Mouse (Mus musculus) Patski (cell line): ENCODE measurements around the gene Lce3f. TPM values are rescaled to one million over a fixed set of nuclear protein-coding genes. Genes with fewer than 3 reads are reported as not detected.

Source experiments
- ATAC-seq: fragments of 100-300 bp; one replicate; pipeline ENCODE4 v1.8.0; 2021
- CTCF ChIA-PET: fragments of 350-600 bp; sonication (Branson Sonifier 250); formaldehyde crosslinking; loops from one replicate; lab custom pipeline; 2022; ENCODE audit warnings: inconsistent platforms; lab: Charles Lee
- POLR2A ChIA-PET: fragments of 350-600 bp; sonication (Branson Sonifier 250); formaldehyde crosslinking; loops from one replicate; lab custom pipeline; 2022; ENCODE audit warnings: antibody characterized with exemption, inconsistent platforms; lab: Charles Lee
- DNase-seq: peaks from one replicate; pipeline ENCODE4 v3.0.0-alpha.2; 2011; ENCODE audit warnings: low read depth, low spot score
- H3K27me3 ChIP-seq: fragments of 371-371 bp; one replicate; pipeline ENCODE4 v1.5.1; 2021
- CTCF ChIP-seq: fragments of 100-300 bp; IDR thresholded peaks from one replicate; pipeline ENCODE4 v1.5.1; 2021
- in situ Hi-C: fragments of 300-500 bp; cut with MboI; formaldehyde crosslinking; loops from 3 replicates; pipeline ENCODE4 v1.11.1; 2018; ENCODE audit warnings: low pct_unique_long_range_greater_than_20kb, mixed read lengths
- polyA plus RNA-seq: library from polyadenylated mRNA; unstranded; gene quantifications from one replicate; pipeline ENCODE4 v1.2.3, GENCODE M21; 2021

Gene Lce3f
- polyA plus RNA-seq: not detected

DNA sequence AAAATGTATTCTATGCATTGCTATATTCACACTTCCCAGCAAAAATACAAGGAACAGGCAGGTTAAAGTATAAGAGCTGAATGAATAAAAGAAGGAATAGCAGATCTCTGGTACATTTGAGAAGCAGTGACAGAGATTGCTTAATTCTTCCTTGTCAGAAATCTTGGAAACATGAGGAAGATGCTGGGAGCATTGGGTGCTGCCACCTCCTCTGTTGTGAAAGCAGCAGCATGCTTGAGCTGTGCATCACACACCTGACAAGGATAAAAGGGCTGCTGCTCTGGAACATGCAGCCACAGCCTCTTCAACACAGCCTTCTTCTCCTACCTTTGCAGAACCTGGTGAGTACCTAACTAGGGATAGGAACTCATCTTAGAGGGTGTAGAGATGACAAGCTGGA, at the start of gene Lce3f:
Gene Lce3f (plus strand): TSS at position 301 of the 400 bp plus-strand sequence.
- ChIA-PET POLR2A (no interaction called here), CTCF (interaction anchor here (1.0 kb wide), 1 partner anchor 54 kb away, joined by 4 read pairs; no protein-coding TSS in a partner anchor)
- DNase-seq: no peak
- TF ChIP-seq CTCF: no peak
- ATAC-seq: no peak
- in situ Hi-C loops: no loop called here
- H3K27me3 ChIP-seq: peaks cover 2% of the 10 kb centered on the region

DNA sequence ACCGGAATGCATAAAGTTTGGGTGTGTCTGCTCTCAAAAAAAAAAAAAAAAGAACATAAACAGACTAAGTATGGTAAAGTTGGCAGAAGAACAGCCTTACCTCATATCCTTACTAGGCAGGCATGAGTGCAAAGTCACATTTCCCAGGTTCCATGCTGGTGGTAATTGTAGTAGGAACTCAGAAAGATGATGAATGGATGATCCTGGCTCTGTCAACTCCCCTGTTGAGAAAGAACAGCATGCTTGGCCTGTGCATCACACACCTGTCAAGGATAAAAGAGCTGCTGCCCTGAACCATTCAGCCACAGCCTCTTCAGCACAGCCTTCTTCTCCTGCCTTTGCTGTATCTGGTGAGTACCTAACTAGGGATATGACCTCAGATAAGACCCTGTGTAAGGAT, 47.8 kb upstream of the Lce3f start, which contains the start of gene Lce3c:
Gene Lce3c (plus strand): TSS at position 301 of the 400 bp plus-strand sequence.
- no peak for TF ChIP-seq CTCF
- H3K27me3 ChIP-seq: peaks cover 11% of the 10 kb centered on the region
- CTCF ChIA-PET: interaction anchor here (1.0 to 1.9 kb wide), 3 partner anchors 19 to 87 kb away, joined by 3 to 5 read pairs (median 4); no protein-coding TSS in a partner anchor
- ATAC-seq (peak; percentile 44), DNase-seq (no peak)
- POLR2A ChIA-PET: interaction anchor here (0.7 kb wide), 1 partner anchor 74 kb away, joined by 4 read pairs; the partner anchor contains the start of gene 2310050C09Rik
- in situ Hi-C loops: no loop called here

DNA sequence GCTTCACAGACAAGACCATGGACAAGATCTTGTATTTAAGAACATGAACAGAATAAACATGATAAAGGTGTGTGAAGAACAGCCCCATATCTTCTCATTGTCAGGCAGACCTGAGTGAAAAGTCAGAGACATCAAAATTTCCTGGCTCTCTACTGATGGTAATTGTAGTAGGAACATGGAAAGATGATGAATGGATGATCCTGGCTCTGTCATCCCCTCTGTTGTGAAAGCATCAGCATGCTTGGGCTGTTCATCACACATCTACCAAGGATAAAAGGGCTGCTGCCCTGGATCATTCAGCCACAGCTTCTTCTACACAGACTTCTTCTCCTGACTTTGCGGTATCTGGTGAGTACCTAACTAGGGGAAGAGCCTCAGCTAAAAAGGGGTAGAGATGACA, 34.9 kb upstream of the Lce3f start, which contains the start of gene Lce3d:
Gene Lce3d (plus strand): TSS at position 301 of the 400 bp plus-strand sequence.
- no peak for TF ChIP-seq CTCF
- no peak for ATAC-seq
- in situ Hi-C loops: no loop called here

DNA sequence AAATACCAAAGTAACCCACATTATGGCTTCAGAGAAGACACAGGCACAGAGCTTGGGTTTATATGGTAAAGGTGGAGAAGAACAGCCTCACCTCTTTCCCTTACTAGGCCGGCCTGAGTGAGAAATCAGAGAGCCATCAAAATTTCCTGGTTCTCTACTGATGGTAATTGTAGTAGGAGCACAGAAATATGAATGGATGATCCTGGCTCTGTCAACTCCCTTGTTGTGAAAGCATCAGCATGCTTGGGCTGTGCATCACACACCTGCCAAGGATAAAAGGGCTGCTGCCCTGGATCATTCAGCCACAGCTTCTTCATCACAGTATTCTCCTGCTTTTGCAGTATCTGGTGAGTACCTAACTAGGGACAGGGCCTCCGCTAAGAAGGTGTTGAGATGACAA, 25.3 kb upstream of the Lce3f start, which contains the start of gene Lce3e:
Gene Lce3e (plus strand): TSS at position 301 of the 400 bp plus-strand sequence.
- ATAC-seq: no peak
- TF ChIP-seq CTCF: no peak
- no peak for DNase-seq
- peaks cover 21% of the 10 kb centered on the region for H3K27me3 ChIP-seq
- ChIA-PET CTCF (interaction anchor here (1.2 to 3.1 kb wide), 2 partner anchors 17 to 64 kb away, joined by 3 to 9 read pairs; no protein-coding TSS in a partner anchor), POLR2A (no interaction called here)
- in situ Hi-C loops: no loop called here

More for the DNA sequence above, 34.9 kb upstream of the Lce3f start, which contains the start of gene Lce3d:
- no peak for DNase-seq
- ChIA-PET CTCF (no interaction called here), POLR2A (no interaction called here)
- peaks cover 29% of the 10 kb centered on the region for H3K27me3 ChIP-seq

DNA sequence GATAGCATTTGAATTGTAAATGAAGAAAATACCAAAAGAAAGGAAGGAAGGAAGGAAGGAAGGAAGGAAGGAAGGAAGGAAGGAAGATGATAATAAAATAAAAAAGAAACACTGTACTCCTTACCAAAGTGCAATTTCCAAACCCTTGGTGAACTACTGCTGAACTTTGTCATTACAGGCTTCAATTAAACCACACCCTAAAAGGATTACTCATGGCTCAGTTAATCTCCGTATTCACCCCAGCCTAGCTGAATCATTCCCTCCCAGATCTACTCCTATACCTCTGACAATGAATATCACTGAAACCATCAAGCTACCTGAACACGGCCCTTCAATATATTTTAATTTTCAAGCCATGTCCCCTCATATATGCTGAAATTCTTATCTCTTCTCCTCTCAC, 13.5 kb upstream of the Lce3f start:
- in situ Hi-C loops: no loop called here
- no peak for TF ChIP-seq CTCF
- ChIA-PET CTCF (no interaction called here), POLR2A (no interaction called here)
- no peaks in the 10 kb centered on the region for H3K27me3 ChIP-seq
- ATAC-seq (no peak), DNase-seq (no peak)

DNA sequence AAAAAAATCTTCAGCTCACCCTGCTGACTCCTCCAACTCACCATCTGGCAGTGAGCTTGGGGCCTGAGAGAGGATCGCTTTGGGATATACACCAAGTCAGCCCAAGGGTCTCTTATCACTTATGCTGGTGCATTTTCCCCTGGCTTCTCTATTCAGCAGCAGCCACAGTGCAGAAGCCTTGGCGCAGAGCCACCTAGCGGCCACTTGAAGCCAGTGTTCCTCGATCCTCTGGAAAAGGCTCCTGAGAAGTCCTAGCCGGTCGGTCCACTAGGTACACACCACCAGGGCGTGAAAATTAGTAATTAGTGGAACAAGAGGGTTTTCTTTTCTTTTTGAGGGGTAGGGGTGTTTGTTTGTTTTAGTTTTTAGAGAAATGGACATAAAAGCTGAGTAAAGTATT, 6.7 kb downstream of the Lce3f start:
- peak; percentile 98 for TF ChIP-seq CTCF
- no peak for DNase-seq
- in situ Hi-C loops: loop anchor here (5.0 kb wide), 1 partner anchor 71 kb away; the partner anchor contains the start of gene Lce3a
- ChIA-PET POLR2A (no interaction called here), CTCF (interaction anchor here (0.8 to 9.0 kb wide), 11 partner anchors 13 to 848 kb away, joined by 3 to 75 read pairs (median 7); partner anchors contain the start of genes Crct1 and Lce1m)
- peaks cover 2% of the 10 kb centered on the region for H3K27me3 ChIP-seq
- peak; percentile 93 for ATAC-seq

DNA sequence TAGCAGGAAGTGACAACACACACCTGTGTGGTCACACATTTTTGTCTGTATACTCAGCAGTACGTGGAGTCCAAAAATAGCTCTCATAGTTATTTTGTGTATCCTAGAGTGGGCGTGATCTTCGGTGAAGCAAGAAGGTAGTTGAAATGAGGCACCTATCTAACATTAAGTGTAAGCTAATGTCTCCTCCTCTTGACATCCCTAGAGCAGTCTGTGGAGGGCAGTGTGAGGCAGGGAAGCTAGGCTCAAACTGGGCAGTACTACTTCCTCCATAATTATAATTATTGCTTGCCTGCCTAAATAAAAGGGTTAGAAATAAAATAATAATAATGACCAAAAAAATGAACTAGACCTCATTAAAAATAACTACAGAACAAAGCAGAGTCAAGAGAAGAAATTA, 8.6 kb downstream of the Lce3f start:
- ChIA-PET CTCF (interaction anchor here (0.7 to 9.0 kb wide), 10 partner anchors 11 to 375 kb away, joined by 3 to 132 read pairs (median 9); partner anchors contain the start of genes Crct1 and Lce1m), POLR2A (interaction anchor here (0.8 kb wide), 1 partner anchor 15 kb away, joined by 3 read pairs; no protein-coding TSS in a partner anchor)
- TF ChIP-seq CTCF: peak; percentile 72
- no peaks in the 10 kb centered on the region for H3K27me3 ChIP-seq
- in situ Hi-C loops: no loop called here
- DNase-seq: no peak
- peak; percentile 82 for ATAC-seq

DNA sequence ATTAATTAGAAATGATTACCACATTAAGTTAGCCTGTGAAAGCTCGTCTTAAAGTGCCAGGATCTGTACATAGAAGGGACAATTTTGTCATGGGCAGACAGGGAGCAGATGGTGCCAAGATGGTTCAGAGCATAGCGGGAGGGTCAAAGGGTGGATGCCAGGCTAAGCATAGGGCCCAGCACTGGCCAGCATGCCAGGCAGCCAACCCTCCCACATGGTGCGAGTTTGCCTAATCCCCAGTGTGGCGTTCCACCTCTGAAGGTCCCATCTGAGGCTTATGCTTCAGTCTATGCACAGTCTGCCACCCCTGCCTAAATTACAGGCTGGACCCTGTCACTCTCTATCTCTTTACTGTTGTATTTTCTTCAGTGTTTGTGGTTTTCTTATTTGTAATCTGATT, 10.8 kb downstream of the Lce3f start:
- CTCF ChIA-PET: interaction anchor here (1.6 to 9.0 kb wide), 4 partner anchors 9 to 100 kb away, joined by 3 to 132 read pairs (median 41); partner anchors contain the start of gene Crct1
- H3K27me3 ChIP-seq: no peaks in the 10 kb centered on the region
- ATAC-seq (no peak), DNase-seq (no peak)
- TF ChIP-seq CTCF: no peak
- POLR2A ChIA-PET: no interaction called here
- in situ Hi-C loops: no loop called here

DNA sequence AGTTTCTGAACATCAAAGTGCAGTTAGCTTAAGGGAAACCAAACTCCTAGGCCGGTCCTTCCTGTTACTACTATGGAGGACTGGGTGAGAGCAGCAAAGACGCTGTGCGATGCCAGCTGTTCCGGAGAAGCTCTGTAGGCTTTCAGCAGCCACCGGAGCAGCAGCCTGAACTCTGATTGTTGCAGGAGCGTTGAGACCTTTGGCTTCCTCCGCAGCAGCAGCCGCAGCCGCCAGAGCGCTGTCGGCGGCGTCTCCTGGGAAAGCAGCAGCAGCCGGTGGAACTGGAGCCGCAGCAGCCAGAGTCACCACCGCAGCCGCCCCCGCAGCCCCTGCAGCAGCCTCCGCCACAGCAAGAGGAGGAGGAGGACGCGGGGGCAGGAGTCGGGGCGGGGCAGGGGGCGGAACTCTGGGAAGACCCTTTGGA, 22.4 kb downstream of the Lce3f start:
- TF ChIP-seq CTCF: no peak
- ChIA-PET CTCF (interaction anchor here (2.2 to 10.2 kb wide), 4 partner anchors 9 to 15 kb away, joined by 6 to 75 read pairs (median 15); no protein-coding TSS in a partner anchor), POLR2A (interaction anchor here (1.0 kb wide), 1 partner anchor 566 kb away, joined by 4 read pairs; no protein-coding TSS in a partner anchor)
- no peaks in the 10 kb centered on the region for H3K27me3 ChIP-seq
- in situ Hi-C loops: no loop called here
- ATAC-seq (no peak), DNase-seq (no peak)

DNA sequence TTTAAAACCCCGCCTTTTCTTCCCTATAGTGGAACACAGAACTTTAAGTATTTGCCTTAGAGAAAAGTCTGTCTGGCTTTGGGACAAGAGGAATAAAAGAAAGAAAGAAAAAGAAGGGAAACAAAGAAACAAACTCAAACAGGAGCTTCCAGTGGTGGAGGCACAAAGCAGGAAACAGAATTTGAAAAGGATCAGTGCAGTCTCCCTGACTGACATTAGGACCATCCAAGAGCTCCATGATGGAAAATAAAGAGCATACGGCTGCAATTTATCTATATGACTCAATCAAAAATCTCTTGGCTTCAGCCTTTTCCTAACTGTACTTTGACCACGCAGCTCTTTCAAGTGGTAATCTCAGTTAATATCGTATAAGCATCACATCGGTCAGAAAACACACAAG, 22.8 kb downstream of the Lce3f start:
- CTCF ChIA-PET: interaction anchor here (1.4 to 10.2 kb wide), 5 partner anchors 9 to 16 kb away, joined by 6 to 75 read pairs (median 6); no protein-coding TSS in a partner anchor
- ATAC-seq: no peak
- TF ChIP-seq CTCF: no peak
- in situ Hi-C loops: no loop called here
- H3K27me3 ChIP-seq: no peaks in the 10 kb centered on the region
- DNase-seq: no peak
- POLR2A ChIA-PET: interaction anchor here (0.9 kb wide), 1 partner anchor 8 kb away, joined by 6 read pairs; no protein-coding TSS in a partner anchor
